Mouse (Mus musculus) hindbrain, embryonic 16.5 days (tissue): ENCODE measurements around the gene Rnf43. TPM values are rescaled to one million over a fixed set of nuclear protein-coding genes. Genes with fewer than 3 reads are reported as not detected.

Source experiments
- ATAC-seq: fragments of 200-750 bp; cut with Nextera tagmentation; 2 replicates; pipeline ENCODE4 v1.8.0; 2017; ENCODE audit warnings: moderate TSS enrichment, moderate library complexity
- H3K27ac ChIP-seq: fragments of 300-500 bp; sonication (generic); 2 replicates; pipeline ENCODE4 v1.5.1; 2014; ENCODE audit warnings: low read depth, mild to moderate bottlenecking, control low read depth, low read length, moderate library complexity
- H3K27me3 ChIP-seq: fragments of 300-500 bp; sonication (generic); replicated peaks from 2 replicates; pipeline ENCODE4 v1.6.1; 2014; ENCODE audit warnings: low read length; ENCODE audit not compliant: control insufficient read depth, insufficient read depth
- H3K36me3 ChIP-seq: fragments of 300-500 bp; sonication (generic); 2 replicates; pipeline ENCODE4 v1.6.1; 2014; ENCODE audit warnings: mild to moderate bottlenecking, low read length, moderate library complexity, mixed read lengths; ENCODE audit not compliant: control insufficient read depth, insufficient read depth
- H3K4me1 ChIP-seq: fragments of 300-500 bp; sonication (generic); 2 replicates; pipeline ENCODE4 v1.6.1; 2014; ENCODE audit warnings: low read depth, low read length; ENCODE audit not compliant: control insufficient read depth, insufficient read depth
- H3K4me2 ChIP-seq: fragments of 300-500 bp; sonication (generic); 2 replicates; pipeline ENCODE4 v1.6.1; 2014; ENCODE audit warnings: mild to moderate bottlenecking, low read length, control low read depth, moderate library complexity
- H3K4me3 ChIP-seq: fragments of 300-500 bp; sonication (generic); 2 replicates; pipeline ENCODE4 v1.5.1; 2014; ENCODE audit warnings: mild to moderate bottlenecking, low read length, control low read depth, moderate library complexity
- H3K9ac ChIP-seq: fragments of 300-500 bp; sonication (generic); 2 replicates; pipeline ENCODE4 v1.6.1; 2014; ENCODE audit warnings: low read depth, mild to moderate bottlenecking, control low read depth, low read length, moderate library complexity
- H3K9me3 ChIP-seq: fragments of 300-500 bp; sonication (generic); 2 replicates; pipeline ENCODE4 v1.6.1; 2014; ENCODE audit warnings: mild to moderate bottlenecking, low read length, moderate library complexity; ENCODE audit not compliant: control insufficient read depth
- WGBS: fragments of 180-500 bp; shearing (Covaris S2); extraction: QIAGEN DNeasy Blood & Tissue Kit; methylation state at CpG from one replicate; pipeline ENCODE4 v1.1.7; 2014; 5-methylcytosine and 5-hydroxymethylcytosine counted together
- polyA plus RNA-seq: library from polyadenylated mRNA; unstranded; fragments of >200 nt; fragmentation: Nextera tagmentation; extraction: Ambion mirVana; gene quantifications from 2 replicates; pipeline ENCODE4 v1.2.1, GENCODE M21; 2015

Gene Rnf43
- polyA plus RNA-seq, 1 experiment from 2014 or later, result 0.71 TPM

- H3K27ac ChIP-seq, result no peak overlapping the region
- WGBS, result 91% methylated on average over 4 of the region's 4 CpGs
- no peaks in the 10 kb centered on the region for H3K36me3 ChIP-seq
- H3K4me1 ChIP-seq, result no peaks in the 10 kb centered on the region
- H3K4me2 ChIP-seq, result no peak overlapping the region
- H3K9me3 ChIP-seq, result no peaks in the 10 kb centered on the region
- no peak overlapping the region for H3K9ac ChIP-seq
- no peaks in the 10 kb centered on the region for H3K27me3 ChIP-seq
- no peak overlapping the region for H3K4me3 ChIP-seq
- ATAC-seq, result no peak
Observed at GRCm38 (mm10) chr11:87715999-87716398, 53.5 kb downstream of the Rnf43 start.

GRCm38 (mm10) chr11:87719526-87719925 is 57.0 kb downstream of the Rnf43 start:
- WGBS, result 70% methylated on average over 7 of the region's 7 CpGs
- no peaks in the 10 kb centered on the region for H3K9me3 ChIP-seq
- H3K4me3 ChIP-seq, result no peak overlapping the region
- ATAC-seq, result no peak
- H3K36me3 ChIP-seq, result no peaks in the 10 kb centered on the region
- H3K9ac ChIP-seq, result no peak overlapping the region
- no peak overlapping the region for H3K4me2 ChIP-seq
- no peaks in the 10 kb centered on the region for H3K27me3 ChIP-seq
- H3K4me1 ChIP-seq, result no peaks in the 10 kb centered on the region
- H3K27ac ChIP-seq, result no peak overlapping the region

GRCm38 (mm10) chr11:87720324-87720723 is 57.8 kb downstream of the Rnf43 start:
- WGBS, result 51% methylated on average over 9 of the region's 9 CpGs
- Histone ChIP-seq H3K9ac (no peak overlapping the region), H3K4me3 (no peak overlapping the region), H3K27me3 (no peaks in the 10 kb centered on the region), H3K27ac (no peak overlapping the region), H3K4me2 (no peak overlapping the region), H3K4me1 (peaks cover under 1% of the 10 kb centered on the region; the same call in 1 of the 2 replicates), H3K9me3 (no peaks in the 10 kb centered on the region), H3K36me3 (no peaks in the 10 kb centered on the region)
- no peak for ATAC-seq

GRCm38 (mm10) chr11:87720839-87721238 is 58.3 kb downstream of the Rnf43 start:
- Histone ChIP-seq H3K9me3 (no peaks in the 10 kb centered on the region), H3K4me3 (no peak overlapping the region), H3K4me2 (no peak overlapping the region), H3K36me3 (no peaks in the 10 kb centered on the region), H3K9ac (no peak overlapping the region), H3K27ac (no peak overlapping the region), H3K27me3 (no peaks in the 10 kb centered on the region), H3K4me1 (peaks cover 2% of the 10 kb centered on the region; the same call in 1 of the 2 replicates)
- no peak for ATAC-seq
- 75% methylated on average over 9 of the region's 9 CpGs for WGBS

GRCm38 (mm10) chr11:87722168-87722567 is 59.6 kb downstream of the Rnf43 start:
- no peaks in the 10 kb centered on the region for H3K27me3 ChIP-seq
- no peak overlapping the region for H3K27ac ChIP-seq
- H3K4me3 ChIP-seq, result no peak overlapping the region
- no peaks in the 10 kb centered on the region for H3K36me3 ChIP-seq
- peaks cover 2% of the 10 kb centered on the region; the same call in 1 of the 2 replicates for H3K4me1 ChIP-seq
- no peaks in the 10 kb centered on the region for H3K9me3 ChIP-seq
- no peak for ATAC-seq
- no peak overlapping the region for H3K4me2 ChIP-seq
- 81% methylated on average over 3 of the region's 3 CpGs for WGBS
- H3K9ac ChIP-seq, result no peak overlapping the region

- Histone ChIP-seq H3K9me3 (no peaks in the 10 kb centered on the region), H3K4me1 (peaks cover 2% of the 10 kb centered on the region; the same call in 1 of the 2 replicates), H3K27me3 (no peaks in the 10 kb centered on the region), H3K4me2 (no peak overlapping the region), H3K4me3 (no peak overlapping the region), H3K36me3 (no peaks in the 10 kb centered on the region), H3K9ac (no peak overlapping the region), H3K27ac (no peak overlapping the region)
- no peak for ATAC-seq
- 81% methylated on average over 4 of the region's 4 CpGs for WGBS
Observed at GRCm38 (mm10) chr11:87722891-87723290, 60.4 kb downstream of the Rnf43 start.

GRCm38 (mm10) chr11:87725515-87725914 is 63.0 kb downstream of the Rnf43 start:
- no peak for ATAC-seq
- H3K27ac ChIP-seq, result no peak overlapping the region
- H3K4me3 ChIP-seq, result no peak overlapping the region

GRCm38 (mm10) chr11:87725964-87726562 is 63.5 kb downstream of the Rnf43 start:
- H3K9me3 ChIP-seq, result no peaks in the 10 kb centered on the region
- H3K27me3 ChIP-seq, result no peaks in the 10 kb centered on the region
- ATAC-seq, result no peak; the same call in 1 of the 2 replicates
- peaks cover 2% of the 10 kb centered on the region; the same call in 1 of the 2 replicates for H3K4me1 ChIP-seq
- 29% methylated on average over 6 of the region's 6 CpGs for WGBS
- peak overlapping the region; percentile 8; the same call in 1 of the 2 replicates for H3K9ac ChIP-seq
- no peak overlapping the region for H3K4me3 ChIP-seq
- H3K4me2 ChIP-seq, result no peak overlapping the region
- H3K36me3 ChIP-seq, result no peaks in the 10 kb centered on the region
- H3K27ac ChIP-seq, result no peak overlapping the region

More at GRCm38 (mm10) chr11:87725515-87725914, 63.0 kb downstream of the Rnf43 start:
- no peak overlapping the region for H3K4me2 ChIP-seq
- H3K4me1 ChIP-seq, result peaks cover 2% of the 10 kb centered on the region; the same call in 1 of the 2 replicates
- no peaks in the 10 kb centered on the region for H3K27me3 ChIP-seq
- no peaks in the 10 kb centered on the region for H3K9me3 ChIP-seq
- no peak overlapping the region for H3K9ac ChIP-seq
- no peaks in the 10 kb centered on the region for H3K36me3 ChIP-seq

- Histone ChIP-seq H3K27me3 (no peaks in the 10 kb centered on the region), H3K27ac (no peak overlapping the region), H3K9me3 (no peaks in the 10 kb centered on the region), H3K36me3 (no peaks in the 10 kb centered on the region), H3K4me1 (peaks cover 2% of the 10 kb centered on the region; the same call in 1 of the 2 replicates), H3K4me2 (no peak overlapping the region), H3K9ac (no peak overlapping the region), H3K4me3 (no peak overlapping the region)
- ATAC-seq, result no peak
- 70% methylated on average over 11 of the region's 11 CpGs for WGBS
Observed at GRCm38 (mm10) chr11:87727021-87727420, 64.5 kb downstream of the Rnf43 start.
